Mouse (Mus musculus) cerebral cortex, adult 2 months (tissue): ENCODE data around the gene Slc22a5.

ENCODE experiments used
- WGBS: fragments of 180-500 bp; shearing (Covaris S2); methylation state at CpG from one replicate; pipeline ENCODE4 v1.1.7; 2018; 5-methylcytosine and 5-hydroxymethylcytosine counted together

Slc22a5 gene

GRCm38 (mm10) chr11:53839663-53840642, 51.5 kb downstream of the Slc22a5 start:
- WGBS = 78% methylated on average over 8 of the region's 8 CpGs

- 94% methylated on average over 6 of the region's 6 CpGs for WGBS
Measured at GRCm38 (mm10) chr11:53839147-53839546, 52.3 kb downstream of the Slc22a5 start.

- WGBS = 95% methylated on average over 5 of the region's 5 CpGs
Measured at GRCm38 (mm10) chr11:53837731-53838130, 53.7 kb downstream of the Slc22a5 start.

- WGBS = 95% methylated on average over 4 of the region's 4 CpGs
Measured at GRCm38 (mm10) chr11:53835379-53836010, 56.0 kb downstream of the Slc22a5 start.

GRCm38 (mm10) chr11:53825409-53825808, 66.1 kb downstream of the Slc22a5 start:
- 92% methylated on average over 4 of the region's 4 CpGs for WGBS

- WGBS = 93% methylated on average over 3 of the region's 3 CpGs
Measured at GRCm38 (mm10) chr11:53821945-53822338, 69.5 kb downstream of the Slc22a5 start.

- 72% methylated on average over 11 of the region's 11 CpGs for WGBS
Measured at GRCm38 (mm10) chr11:53821230-53821944, 70.1 kb downstream of the Slc22a5 start.

GRCm38 (mm10) chr11:53820516-53821170, 70.8 kb downstream of the Slc22a5 start:
- WGBS = 95% methylated on average over 13 of the region's 13 CpGs

- WGBS = 97% methylated on average over 6 of the region's 6 CpGs
Measured at GRCm38 (mm10) chr11:53819511-53819910, 71.9 kb downstream of the Slc22a5 start.

- WGBS = 57% methylated on average over 6 of the region's 6 CpGs
Measured at GRCm38 (mm10) chr11:53818794-53819193, 72.7 kb downstream of the Slc22a5 start.

GRCm38 (mm10) chr11:53816841-53817375, 74.6 kb downstream of the Slc22a5 start:
- WGBS = 94% methylated on average over 5 of the region's 5 CpGs

GRCm38 (mm10) chr11:53814810-53815209, 76.7 kb downstream of the Slc22a5 start:
- WGBS = 69% methylated on average over 3 of the region's 3 CpGs
